Mouse (Mus musculus) cerebral cortex, adult 2 months (tissue): Measurements from ENCODE around the gene Prkg1.

Experiments
- WGBS: fragments of 180-500 bp; shearing (Covaris S2); methylation state at CpG from one replicate; pipeline ENCODE4 v1.1.7; 2018; 5-methylcytosine and 5-hydroxymethylcytosine counted together

The Prkg1 gene

GRCm38 (mm10) chr19:31743241-31744045 lies 21.4 kb downstream of the Prkg1 start:
- 77% methylated on average over 8 of the region's 8 CpGs for WGBS

DNA sequence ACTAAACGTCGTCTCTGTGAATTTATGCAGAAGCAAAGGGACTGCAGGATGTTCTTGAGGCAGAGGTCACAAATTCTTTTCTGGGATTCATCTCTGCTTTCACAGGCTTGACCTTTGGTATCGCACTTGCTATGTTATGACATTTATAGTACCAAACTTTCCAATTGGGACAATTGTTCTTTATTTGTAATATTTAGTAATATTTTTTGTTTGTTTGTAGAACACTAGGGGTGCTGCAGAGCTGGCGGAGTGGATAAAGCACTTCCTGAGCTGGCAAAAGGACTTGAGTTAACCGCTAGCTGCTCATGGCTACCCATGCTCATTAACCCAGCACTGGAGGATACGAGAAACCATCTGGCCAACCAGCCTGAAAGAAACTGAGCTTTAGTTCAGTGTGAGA lies 49.9 kb downstream of the Prkg1 start:
- 77% methylated on average over 6 of the region's 6 CpGs for WGBS

- WGBS, result 71% methylated on average over 4 of the region's 4 CpGs
Measured at GRCm38 (mm10) chr19:31714418-31714817, 50.4 kb downstream of the Prkg1 start.

DNA sequence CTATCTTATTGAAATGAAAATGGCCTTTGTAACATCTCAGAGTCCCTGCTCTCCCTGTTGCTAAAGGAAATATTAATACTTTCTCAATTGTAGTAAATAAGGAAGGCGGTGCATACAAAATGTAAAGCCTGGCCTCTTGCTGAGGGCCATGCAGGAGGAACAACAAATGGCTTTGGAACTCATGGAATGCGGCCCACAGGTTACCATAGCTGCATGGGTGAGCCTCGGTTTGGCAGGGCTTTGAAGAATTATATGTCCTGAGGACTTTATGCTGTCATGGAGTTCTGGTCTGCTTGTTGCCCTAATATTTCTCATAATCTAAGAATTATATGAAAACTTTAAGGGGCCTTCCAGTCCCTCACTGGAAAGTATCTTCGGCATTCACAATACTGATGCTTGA lies 51.5 kb downstream of the Prkg1 start:
- WGBS, result 88% methylated on average over 4 of the region's 4 CpGs

DNA sequence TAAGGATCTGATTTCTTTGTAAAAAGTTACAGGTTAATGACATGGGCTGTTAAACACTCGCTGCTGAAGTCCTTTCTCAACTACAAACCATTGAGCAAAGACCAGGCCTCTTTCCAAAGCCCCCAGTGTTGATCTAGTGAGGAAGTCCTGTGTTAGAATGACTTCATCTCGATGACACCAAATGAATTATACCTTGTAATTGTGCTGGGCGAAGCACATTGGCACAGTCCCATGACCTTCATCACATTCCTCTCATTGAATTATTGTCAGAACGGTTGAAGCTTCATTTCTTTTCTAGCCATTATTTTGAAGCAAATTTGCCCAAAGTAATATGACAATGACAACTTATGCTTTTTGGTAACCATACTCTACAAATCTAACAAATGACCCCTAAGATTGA lies 54.5 kb downstream of the Prkg1 start:
- 91% methylated on average over 4 of the region's 4 CpGs for WGBS

- 80% methylated on average over 6 of the region's 6 CpGs for WGBS
Measured at GRCm38 (mm10) chr19:31698916-31699315, 65.9 kb downstream of the Prkg1 start.

DNA sequence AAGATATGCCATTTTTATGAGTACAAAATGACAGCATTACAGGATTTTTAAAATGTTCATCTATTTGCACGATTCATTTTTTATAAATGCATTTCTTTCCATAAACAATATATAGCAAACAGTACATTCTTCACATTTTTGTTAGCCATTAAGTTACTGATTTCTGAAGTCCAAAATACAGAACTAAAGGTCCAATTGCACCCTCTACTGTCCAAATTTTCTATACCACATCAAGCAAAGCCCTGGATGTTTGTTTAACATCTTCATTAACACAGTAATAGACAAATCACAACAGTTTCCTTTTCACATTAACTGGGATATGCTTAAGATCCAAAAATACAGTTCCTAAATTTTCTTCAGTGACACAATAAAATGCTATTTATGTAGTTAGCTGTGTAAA lies 84.0 kb downstream of the Prkg1 start:
- 22% methylated on average over 1 of the region's 1 CpGs for WGBS

GRCm38 (mm10) chr19:31678324-31678723 lies 86.5 kb downstream of the Prkg1 start:
- 46% methylated on average over 5 of the region's 5 CpGs for WGBS

GRCm38 (mm10) chr19:31671726-31672125 lies 93.1 kb downstream of the Prkg1 start:
- 72% methylated on average over 5 of the region's 5 CpGs for WGBS

- WGBS, result 14% methylated on average over 8 of the region's 8 CpGs
Measured at GRCm38 (mm10) chr19:31665007-31665406, 99.8 kb downstream of the Prkg1 start.

GRCm38 (mm10) chr19:31664159-31664991 lies 100.5 kb downstream of the Prkg1 start:
- WGBS, result under 1% methylated on average over 52 of the region's 52 CpGs

DNA sequence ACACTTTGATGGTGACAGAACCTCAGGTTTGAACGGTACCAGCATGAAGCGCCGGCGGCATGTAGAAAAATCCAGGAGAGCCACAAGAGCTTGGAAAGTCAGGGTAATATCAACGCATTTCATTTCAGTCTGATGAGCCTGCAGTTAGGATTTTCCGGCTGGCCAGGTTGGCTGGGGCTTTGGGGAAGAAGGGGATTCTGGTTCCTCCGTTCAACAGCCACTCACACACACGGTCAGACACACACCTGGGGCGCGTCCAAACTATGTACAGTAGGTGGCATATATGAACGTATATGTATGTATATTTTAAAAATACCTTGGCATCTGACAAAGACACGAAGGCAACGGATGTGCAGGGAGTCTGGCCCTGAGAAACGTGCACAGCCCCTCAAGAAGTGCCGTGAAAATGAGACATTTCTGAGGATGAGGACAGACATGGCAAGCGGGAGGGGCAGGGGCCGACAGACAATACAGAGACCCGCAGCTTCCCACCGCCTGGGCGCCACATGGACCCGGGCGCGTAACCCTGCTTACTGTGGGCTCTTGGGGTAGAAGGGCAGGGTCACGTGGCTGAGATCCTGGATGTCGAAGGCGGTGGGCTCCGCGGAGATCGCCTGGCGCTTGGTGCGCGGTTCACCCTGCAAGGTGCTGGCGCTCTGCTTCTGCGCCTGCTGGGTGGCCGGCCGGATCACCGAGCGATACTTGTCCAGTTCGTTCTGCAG lies 101.2 kb downstream of the Prkg1 start:
- 5% methylated on average over 39 of the region's 39 CpGs for WGBS

- 45% methylated on average over 2 of the region's 2 CpGs for WGBS
Measured at GRCm38 (mm10) chr19:31662802-31663201, 102.0 kb downstream of the Prkg1 start.

DNA sequence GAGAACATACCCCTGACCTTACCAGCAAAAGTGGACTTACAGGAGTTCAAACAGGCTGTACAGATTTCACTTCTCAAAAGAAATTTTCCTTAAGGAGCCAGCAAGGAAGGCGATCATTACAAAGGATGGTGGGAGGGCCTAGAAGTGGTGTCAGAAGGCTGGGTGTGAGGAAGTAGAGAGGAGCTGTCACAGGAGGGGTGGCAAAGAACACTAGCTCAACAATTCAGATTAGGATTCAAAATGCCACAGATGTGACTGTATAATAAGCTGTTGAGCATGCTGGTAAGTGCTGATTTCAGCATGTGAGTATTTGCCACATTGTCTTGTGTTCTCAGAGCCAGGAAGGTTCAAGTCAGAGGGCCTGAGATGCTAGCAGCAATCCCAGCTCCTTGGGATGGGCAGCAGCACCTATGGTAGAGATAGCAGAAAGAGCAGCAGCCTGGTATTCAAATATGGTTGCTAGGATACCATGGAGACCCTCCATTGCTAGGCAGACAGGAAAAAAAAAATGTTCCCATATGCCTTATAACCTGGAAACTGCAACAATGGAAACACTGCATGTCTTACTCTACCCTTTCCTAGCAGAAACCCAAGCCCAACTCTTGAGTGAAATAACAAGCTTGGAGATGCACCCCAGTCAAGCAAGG lies 106.0 kb downstream of the Prkg1 start:
- WGBS, result 72% methylated on average over 1 of the region's 1 CpGs

DNA sequence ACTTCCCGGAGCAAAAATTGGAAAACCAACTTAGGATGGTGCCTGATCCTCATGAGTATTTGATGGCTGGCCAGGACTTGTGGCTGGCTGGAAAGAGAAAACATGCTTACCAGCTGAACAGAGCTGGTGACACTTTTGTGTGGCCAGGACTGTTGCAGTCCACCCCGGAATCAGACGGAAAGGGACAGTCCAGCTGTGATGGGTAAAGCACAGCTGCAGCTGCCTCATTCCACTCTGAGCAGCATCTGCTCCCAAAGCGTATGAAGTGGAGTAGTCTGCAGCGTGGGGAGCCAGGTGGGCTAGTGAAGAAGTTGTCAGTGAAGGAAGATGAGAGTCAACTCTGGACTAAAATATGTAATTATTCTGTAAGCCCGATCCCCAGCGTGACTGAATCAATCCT lies 108.6 kb downstream of the Prkg1 start:
- 44% methylated on average over 7 of the region's 7 CpGs for WGBS

DNA sequence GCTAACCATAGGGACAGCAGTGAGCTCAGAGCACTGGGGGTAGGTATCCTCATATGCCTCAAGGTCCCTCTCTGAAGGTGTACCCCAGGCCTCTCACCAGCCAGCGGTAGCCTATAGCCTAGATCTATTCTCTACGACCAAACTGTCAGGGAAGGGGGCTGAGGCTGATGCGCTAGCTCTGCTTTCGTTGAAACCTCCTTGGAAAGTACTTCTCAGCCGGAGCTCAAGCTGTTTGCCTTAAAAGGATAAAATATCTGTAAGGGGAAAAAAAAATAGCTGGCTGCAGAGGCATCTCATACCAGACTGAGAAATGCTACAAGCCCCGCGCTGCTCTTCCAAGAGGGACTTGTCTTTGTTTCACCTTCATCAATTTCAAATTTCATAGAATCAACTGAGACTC lies 109.0 kb downstream of the Prkg1 start:
- 48% methylated on average over 7 of the region's 7 CpGs for WGBS

DNA sequence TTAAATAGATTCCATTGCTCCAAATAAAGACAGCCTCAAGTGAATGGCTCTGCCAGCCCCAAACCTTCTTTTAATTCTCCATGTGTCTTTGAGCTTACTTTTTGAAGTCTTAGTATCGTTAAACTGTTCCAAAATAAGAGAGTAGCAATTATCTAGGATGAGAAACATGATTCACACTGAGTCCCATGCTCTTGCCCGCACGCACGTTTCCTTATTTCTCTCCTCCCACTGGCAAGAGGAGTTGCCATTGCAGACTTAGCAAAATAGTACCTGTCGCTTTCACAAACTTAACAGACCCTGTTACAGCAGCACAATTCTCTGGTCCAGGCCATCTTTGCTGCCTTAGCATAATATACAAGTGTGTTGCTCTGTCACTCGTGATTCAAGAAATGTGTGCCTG lies 110.8 kb downstream of the Prkg1 start:
- whole genome bisulfite sequencing, result 46% methylated on average over 6 of the region's 6 CpGs

GRCm38 (mm10) chr19:31650452-31650851 lies 114.4 kb downstream of the Prkg1 start:
- WGBS, result 93% methylated on average over 4 of the region's 4 CpGs

- 60% methylated on average over 2 of the region's 2 CpGs for WGBS
Measured at GRCm38 (mm10) chr19:31647492-31647891, 117.3 kb downstream of the Prkg1 start.

DNA sequence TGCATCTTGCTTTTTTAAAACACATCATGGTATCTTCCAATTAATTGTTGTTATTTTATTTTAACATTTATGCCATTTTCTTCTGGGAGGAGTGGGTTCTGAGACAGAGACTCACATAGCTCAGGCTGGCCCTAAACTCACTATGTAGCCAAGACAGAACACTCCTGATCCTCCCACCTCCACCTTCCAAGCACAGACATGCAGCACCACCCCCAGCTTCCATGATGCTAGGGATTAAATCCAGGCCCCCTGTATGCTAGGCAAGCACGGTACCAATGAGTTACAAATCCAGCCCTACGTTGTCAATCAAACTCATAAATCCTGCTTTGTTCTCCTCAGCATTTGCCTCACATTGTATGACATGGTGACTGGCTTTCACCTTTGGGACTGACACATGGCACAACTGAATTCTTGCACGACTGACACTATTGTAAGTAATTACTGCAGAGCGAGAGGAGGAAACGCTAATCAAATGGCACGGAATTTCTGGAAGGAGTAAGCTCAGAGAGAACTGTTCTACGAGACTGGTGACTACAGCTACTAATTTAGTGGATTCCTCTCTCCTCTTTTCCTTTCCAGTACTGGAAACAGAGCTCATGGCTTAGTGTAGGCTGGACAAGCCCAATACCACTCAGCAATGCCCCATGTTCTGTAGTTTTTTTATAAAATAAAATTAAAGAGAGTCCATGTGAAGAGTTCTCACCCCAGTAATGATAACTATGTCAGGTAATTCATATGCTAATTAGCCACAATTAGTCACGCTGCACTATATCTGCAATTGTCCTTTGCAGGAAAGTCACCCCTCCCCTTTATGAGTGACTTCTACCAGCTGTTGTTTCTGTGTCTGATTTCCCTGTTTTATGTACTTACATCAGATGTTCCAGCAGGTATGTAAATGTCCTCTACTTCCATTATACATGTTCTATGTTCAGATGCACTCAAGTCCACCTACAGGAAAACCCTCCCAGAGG lies 133.6 kb downstream of the Prkg1 start:
- WGBS, result 70% methylated on average over 8 of the region's 8 CpGs

DNA sequence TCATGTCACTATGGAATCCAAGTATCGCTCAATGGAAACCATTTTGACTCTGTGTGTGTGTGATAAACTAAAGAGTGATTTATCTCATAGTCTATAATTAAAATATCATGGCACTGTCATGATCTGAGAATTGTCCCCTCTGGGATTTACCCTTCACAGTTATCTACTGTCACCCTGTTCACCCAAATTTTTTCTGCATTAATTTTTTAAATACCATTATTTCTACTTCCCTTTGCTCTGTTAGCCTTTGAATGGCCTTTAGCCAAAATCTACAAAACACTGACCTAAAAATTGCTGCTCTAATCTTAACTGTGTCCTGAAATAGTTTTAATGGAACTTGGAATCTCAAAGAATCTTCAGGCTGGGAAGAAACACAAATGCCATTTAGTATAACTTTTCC lies 143.1 kb downstream of the Prkg1 start:
- WGBS, result 98% methylated on average over 1 of the region's 1 CpGs
